Mouse (Mus musculus) heart, embryonic 14.5 days (tissue): ENCODE results near the gene Saysd1. TPM values are rescaled to one million over a fixed set of nuclear protein-coding genes. Genes with fewer than 3 reads are reported as not detected.

Experiments
- ATAC-seq: fragments of 200-750 bp; cut with Nextera tagmentation; 2 replicates; pipeline ENCODE4 v1.8.0; 2017; ENCODE audit warnings: low read depth, moderate TSS enrichment; ENCODE audit not compliant: insufficient number of reproducible peaks, insufficient read depth, low FRiP score
- H3K27ac ChIP-seq, 2 experiments: fragments of 200-500 bp in 1 of 2; fragments of 300-500 bp in 1 of 2; sonication (generic) in 1 of 2; replicated peaks in 1 of 2; 2 replicates each; pipeline ENCODE4 v1.5.1; 2012 to 2014; ENCODE audit warnings: low read depth in 2 of 2, low read length in 2 of 2, control low read depth in 1 of 2, mild to moderate bottlenecking in 1 of 2, mixed read lengths in 1 of 2; ENCODE audit not compliant: control insufficient read depth in 1 of 2, insufficient read depth in 1 of 2
- H3K27me3 ChIP-seq: fragments of 300-500 bp; sonication (generic); 2 replicates; pipeline ENCODE4 v1.6.1; 2014; ENCODE audit warnings: mild to moderate bottlenecking, low read length, control low read depth; ENCODE audit not compliant: control insufficient read depth, insufficient read depth
- H3K36me3 ChIP-seq: fragments of 300-500 bp; sonication (generic); 2 replicates; pipeline ENCODE4 v1.6.1; 2014; ENCODE audit warnings: mild to moderate bottlenecking, control low read depth, low read length, mixed read lengths; ENCODE audit not compliant: control insufficient read depth, insufficient read depth
- H3K4me1 ChIP-seq, 2 experiments: fragments of 200-500 bp in 1 of 2; fragments of 300-500 bp in 1 of 2; sonication (generic) in 1 of 2; 2 replicates each; pipeline ENCODE4 v1.6.1; 2012 to 2014; ENCODE audit warnings: low read length in 2 of 2, control low read depth in 1 of 2, mixed read lengths in 1 of 2; ENCODE audit not compliant: control insufficient read depth in 2 of 2, insufficient read depth in 2 of 2
- H3K4me2 ChIP-seq: fragments of 300-500 bp; sonication (generic); 2 replicates; pipeline ENCODE4 v1.6.1; 2014; ENCODE audit warnings: mild to moderate bottlenecking, low read length
- H3K4me3 ChIP-seq, 2 experiments: fragments of 200-500 bp in 1 of 2; fragments of 300-500 bp in 1 of 2; sonication (generic) in 1 of 2; 2 replicates each; pipeline ENCODE4 v1.5.1; 2012 to 2014; ENCODE audit warnings: low read length in 2 of 2, mild to moderate bottlenecking in 2 of 2, control low read depth in 1 of 2, low read depth in 1 of 2, moderate library complexity in 1 of 2; ENCODE audit not compliant: control insufficient read depth in 1 of 2, insufficient read depth in 1 of 2
- H3K9ac ChIP-seq: fragments of 300-500 bp; sonication (generic); 2 replicates; pipeline ENCODE4 v1.6.1; 2014; ENCODE audit warnings: mild to moderate bottlenecking, low read length
- H3K9me3 ChIP-seq: fragments of 300-500 bp; sonication (generic); 2 replicates; pipeline ENCODE4 v1.6.1; 2016; ENCODE audit warnings: low read length, control low read depth; ENCODE audit not compliant: control insufficient read depth
- WGBS: fragments of 180-500 bp; shearing (Covaris S2); extraction: QIAGEN DNeasy Blood & Tissue Kit; methylation state at CpG from one replicate; pipeline ENCODE4 v1.1.7; 2014; 5-methylcytosine and 5-hydroxymethylcytosine counted together
- polyA plus RNA-seq: library from polyadenylated mRNA; unstranded; fragments of >200 nt; fragmentation: Nextera tagmentation; extraction: Ambion mirVana; gene quantifications from 2 replicates; pipeline ENCODE4 v1.2.1, GENCODE M21; 2014

The Saysd1 gene
- polyA plus RNA-seq, 1 experiment from 2014 or later = 12.4 TPM

GRCm38 (mm10) chr14:20068365-20068764 is 70.0 kb downstream of the Saysd1 start:
- Histone ChIP-seq H3K4me2 (no peak overlapping the region), H3K4me1 (no peaks in the 10 kb centered on the region), H3K4me3 (no peak overlapping the region), H3K9me3 (no peaks in the 10 kb centered on the region), H3K9ac (no peak overlapping the region), H3K27me3 (no peaks in the 10 kb centered on the region), H3K27ac (no peak overlapping the region), H3K36me3 (no peaks in the 10 kb centered on the region)
- no peak for ATAC-seq
- 85% methylated on average over 2 of the region's 2 CpGs for WGBS

- 32% methylated on average over 18 of the region's 18 CpGs for WGBS
- Histone ChIP-seq H3K9me3 (no peaks in the 10 kb centered on the region), H3K9ac (0 out of 2 replicates have a peak overlapping the region, but pooled peaks have one; percentile 23), H3K27me3 (no peaks in the 10 kb centered on the region), H3K4me2 (peak overlapping the region; percentile 7; the same call in 1 of the 2 replicates), H3K27ac (no peak overlapping the region), H3K4me3 (no peak overlapping the region), H3K36me3 (no peaks in the 10 kb centered on the region), H3K4me1 (no peaks in the 10 kb centered on the region)
- no peak for ATAC-seq
These were observed 70.8 kb downstream of the Saysd1 start for GRCm38 (mm10) chr14:20067293-20068074.

DNA sequence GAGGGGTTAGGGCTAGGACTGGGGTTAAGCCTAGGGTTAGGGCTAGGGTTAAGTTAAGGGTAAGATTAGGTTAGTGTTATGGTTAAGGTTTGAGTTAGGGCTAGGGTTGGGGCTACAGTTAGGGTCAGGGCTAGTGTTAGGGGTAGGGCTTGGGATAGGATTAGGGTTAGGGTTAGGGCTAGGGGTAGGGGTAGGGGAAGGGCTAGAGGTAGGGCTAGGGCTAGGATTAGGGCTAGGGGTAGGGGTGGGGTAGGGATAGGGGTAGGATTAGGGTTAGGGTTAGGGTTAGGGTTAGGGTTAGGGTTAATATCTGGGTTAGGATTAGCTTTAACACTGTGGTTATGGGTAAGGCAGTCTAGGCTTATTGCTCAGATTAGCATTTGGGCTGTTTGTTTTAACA is 73.6 kb downstream of the Saysd1 start:
- no peak overlapping the region for H3K4me3 ChIP-seq
- H3K9ac ChIP-seq = no peak overlapping the region
- no peaks in the 10 kb centered on the region for H3K36me3 ChIP-seq
- no peak for ATAC-seq
- no peaks in the 10 kb centered on the region for H3K4me1 ChIP-seq
- no peaks in the 10 kb centered on the region for H3K27me3 ChIP-seq
- no peak overlapping the region for H3K4me2 ChIP-seq
- H3K27ac ChIP-seq = no peak overlapping the region
- no peaks in the 10 kb centered on the region for H3K9me3 ChIP-seq

DNA sequence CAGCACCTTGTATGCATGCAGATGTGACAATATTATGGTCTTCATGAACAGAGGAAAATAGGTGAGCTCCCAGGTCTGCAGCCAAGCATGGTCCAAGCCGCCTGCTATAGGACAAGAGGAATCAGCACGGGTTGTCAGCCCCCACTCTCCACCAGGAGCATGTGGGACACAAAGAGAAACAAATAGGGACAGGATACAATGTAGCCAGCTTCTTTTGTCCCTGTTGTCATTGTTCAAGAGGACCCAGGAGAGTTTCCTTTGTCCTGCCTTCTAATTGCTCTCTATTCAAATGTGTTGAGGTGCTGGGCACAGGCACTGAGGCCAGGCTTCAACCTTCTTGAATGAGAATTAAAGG is 89.9 kb downstream of the Saysd1 start:
- H3K4me2 ChIP-seq = no peak overlapping the region
- no peak for ATAC-seq
- H3K4me3 ChIP-seq = no peak overlapping the region
- H3K36me3 ChIP-seq = no peaks in the 10 kb centered on the region
- H3K9me3 ChIP-seq = no peaks in the 10 kb centered on the region
- no peak overlapping the region for H3K27ac ChIP-seq
- H3K27me3 ChIP-seq = no peaks in the 10 kb centered on the region
- no peak overlapping the region for H3K9ac ChIP-seq
- WGBS = 54% methylated on average over 2 of the region's 2 CpGs
- peaks cover 0 to 9% of the 10 kb centered on the region in 2 experiments; a peak in 3 of 4 replicates for H3K4me1 ChIP-seq

DNA sequence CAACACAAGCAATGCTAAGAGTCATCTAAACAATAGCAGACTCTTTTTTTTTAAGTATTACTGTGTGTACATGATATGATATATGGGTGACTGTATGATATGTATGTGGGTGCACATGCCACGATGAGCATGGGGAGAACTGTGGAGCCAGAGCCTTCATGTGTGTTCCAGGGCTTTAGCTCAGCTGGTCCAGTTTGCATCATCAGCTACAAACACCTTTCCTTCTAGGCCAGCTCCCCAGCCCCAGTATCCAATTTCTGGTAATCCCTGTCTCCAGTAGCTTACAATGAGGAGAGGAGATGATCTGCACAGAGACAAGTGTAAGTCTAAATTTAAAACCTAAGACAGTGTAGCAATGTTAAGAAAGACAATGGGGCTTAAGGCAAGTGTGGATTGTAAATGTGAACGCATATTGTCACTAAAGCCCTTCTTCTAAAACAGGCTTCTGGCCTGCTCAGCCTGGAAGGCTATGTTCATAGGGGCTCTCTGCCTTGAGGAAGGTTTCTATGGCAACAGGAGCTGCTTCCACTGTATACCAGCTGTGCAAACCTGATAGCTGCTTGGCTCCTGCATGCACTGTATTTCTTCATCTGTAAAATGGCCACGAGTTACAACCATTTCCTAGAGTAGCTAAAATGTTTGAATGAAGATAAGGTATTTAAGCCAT is 90.4 kb downstream of the Saysd1 start:
- H3K9ac ChIP-seq = no peak overlapping the region
- 57% methylated on average over 3 of the region's 3 CpGs for WGBS
- no peak for ATAC-seq
- H3K27me3 ChIP-seq = no peaks in the 10 kb centered on the region
- H3K4me1 ChIP-seq = peaks cover 0 to 9% of the 10 kb centered on the region in 2 experiments; a peak in 3 of 4 replicates
- no peak overlapping the region for H3K27ac ChIP-seq
- no peaks in the 10 kb centered on the region for H3K36me3 ChIP-seq
- H3K4me2 ChIP-seq = no peak overlapping the region
- H3K4me3 ChIP-seq = no peak overlapping the region
- no peaks in the 10 kb centered on the region for H3K9me3 ChIP-seq

GRCm38 (mm10) chr14:20047291-20047690 is 91.0 kb downstream of the Saysd1 start:
- H3K9me3 ChIP-seq = no peaks in the 10 kb centered on the region
- peaks cover 0 to 9% of the 10 kb centered on the region in 2 experiments; a peak in 3 of 4 replicates for H3K4me1 ChIP-seq
- H3K4me2 ChIP-seq = no peak overlapping the region
- H3K4me3 ChIP-seq = no peak overlapping the region
- WGBS = 54% methylated on average over 2 of the region's 2 CpGs
- no peaks in the 10 kb centered on the region for H3K36me3 ChIP-seq
- no peaks in the 10 kb centered on the region for H3K27me3 ChIP-seq
- no peak overlapping the region for H3K9ac ChIP-seq
- ATAC-seq = no peak
- no peak overlapping the region for H3K27ac ChIP-seq

DNA sequence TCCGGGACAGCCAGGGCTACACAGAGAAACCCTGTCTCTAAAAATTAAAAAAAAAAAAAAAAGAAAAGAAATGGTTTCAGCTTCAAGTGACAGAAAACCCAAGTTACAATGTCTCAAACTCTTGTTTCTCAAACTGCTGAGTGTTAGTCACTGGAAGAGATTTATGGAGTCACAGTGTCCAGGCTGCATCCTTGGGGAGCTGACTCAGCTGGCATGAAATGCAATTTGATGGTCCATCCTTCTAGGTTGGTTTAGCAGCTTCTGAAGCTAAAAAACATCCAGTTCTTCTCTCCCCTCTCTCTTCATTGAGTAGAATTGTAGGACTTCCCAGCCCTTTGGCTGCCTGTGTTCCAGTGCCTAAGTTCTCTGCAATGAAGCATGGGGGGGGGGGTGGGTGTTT is 94.3 kb downstream of the Saysd1 start:
- 100% methylated on average over 1 of the region's 1 CpGs for WGBS
- H3K4me2 ChIP-seq = no peak overlapping the region
- peaks cover 0 to 13% of the 10 kb centered on the region in 2 experiments; a peak in 1 of 4 replicates for H3K4me1 ChIP-seq
- no peak overlapping the region for H3K27ac ChIP-seq
- no peak for ATAC-seq
- no peak overlapping the region for H3K4me3 ChIP-seq
- no peaks in the 10 kb centered on the region for H3K9me3 ChIP-seq
- H3K27me3 ChIP-seq = no peaks in the 10 kb centered on the region
- H3K36me3 ChIP-seq = no peaks in the 10 kb centered on the region
- no peak overlapping the region for H3K9ac ChIP-seq
